Mouse (Mus musculus): ENCODE data around the gene Traf3ip2. TPM values are rescaled to one million over a fixed set of nuclear protein-coding genes. Genes with fewer than 3 reads are reported as not detected.

Traf3ip2 gene
- polyA plus RNA-seq, 1 experiment from 2014 or later, result 8.6 TPM

- WGBS, result 39% methylated on average over 8 of the region's 8 CpGs
- Histone ChIP-seq H3K4me3 (no peak overlapping the region), H3K4me1 (replicated peaks) (peaks cover 41% of the 10 kb centered on the region), H3K27ac (peak overlapping the region; percentile 92), H3K9ac (peak overlapping the region; percentile 62), H3K27me3 (no peaks in the 10 kb centered on the region), H3K36me3 (no peaks in the 10 kb centered on the region), H3K4me2 (peak overlapping the region; percentile 8; the same call in 1 of the 2 replicates), H3K9me3 (peaks cover 6% of the 10 kb centered on the region; the same call in 1 of the 2 replicates)
- ATAC-seq (ENCODE audit: low FRiP score), result peak; percentile 63
Observed at GRCm38 (mm10) chr10:39587973-39588746, 24.6 kb upstream of the Traf3ip2 start.

GRCm38 (mm10) chr10:39589765-39590546 is 22.8 kb upstream of the Traf3ip2 start:
- Histone ChIP-seq H3K36me3 (no peaks in the 10 kb centered on the region), H3K9ac (no peak overlapping the region), H3K4me3 (no peak overlapping the region), H3K9me3 (peaks cover 12% of the 10 kb centered on the region; the same call in 1 of the 2 replicates), H3K27me3 (no peaks in the 10 kb centered on the region), H3K27ac (no peak overlapping the region), H3K4me1 (replicated peaks) (peaks cover 41% of the 10 kb centered on the region), H3K4me2 (no peak overlapping the region)
- no peak for ATAC-seq (ENCODE audit: low FRiP score)
- WGBS, result 86% methylated on average over 19 of the region's 19 CpGs

- ATAC-seq (ENCODE audit: low FRiP score), result no peak
- 89% methylated on average over 10 of the region's 10 CpGs for WGBS
- peaks cover 44% of the 10 kb centered on the region for H3K4me1 ChIP-seq (replicated peaks)
- H3K27ac ChIP-seq, result no peak overlapping the region
- H3K36me3 ChIP-seq, result no peaks in the 10 kb centered on the region
- no peaks in the 10 kb centered on the region for H3K27me3 ChIP-seq
- H3K4me2 ChIP-seq, result no peak overlapping the region
- H3K9me3 ChIP-seq, result peaks cover 12% of the 10 kb centered on the region; the same call in 1 of the 2 replicates
- no peak overlapping the region for H3K4me3 ChIP-seq
- no peak overlapping the region for H3K9ac ChIP-seq
Observed at GRCm38 (mm10) chr10:39590629-39591028, 22.1 kb upstream of the Traf3ip2 start.

GRCm38 (mm10) chr10:39592501-39592900 is 20.2 kb upstream of the Traf3ip2 start:
- no peak for ATAC-seq (ENCODE audit: low FRiP score)
- H3K36me3 ChIP-seq, result no peaks in the 10 kb centered on the region
- H3K9me3 ChIP-seq, result peaks cover 12% of the 10 kb centered on the region; the same call in 1 of the 2 replicates
- H3K4me2 ChIP-seq, result no peak overlapping the region
- no peak overlapping the region for H3K4me3 ChIP-seq
- H3K27me3 ChIP-seq, result no peaks in the 10 kb centered on the region
- H3K4me1 ChIP-seq (replicated peaks), result peaks cover 45% of the 10 kb centered on the region
- 48% methylated on average over 4 of the region's 4 CpGs for WGBS
- H3K9ac ChIP-seq, result no peak overlapping the region
- no peak overlapping the region for H3K27ac ChIP-seq

GRCm38 (mm10) chr10:39594716-39595115 is 18.0 kb upstream of the Traf3ip2 start:
- H3K27ac ChIP-seq, result no peak overlapping the region
- H3K27me3 ChIP-seq, result no peaks in the 10 kb centered on the region
- peaks cover 12% of the 10 kb centered on the region for H3K9me3 ChIP-seq
- H3K4me2 ChIP-seq, result no peak overlapping the region
- peaks cover 29% of the 10 kb centered on the region for H3K4me1 ChIP-seq (replicated peaks)
- no peak overlapping the region for H3K9ac ChIP-seq
- H3K36me3 ChIP-seq, result no peaks in the 10 kb centered on the region
- no peak for ATAC-seq (ENCODE audit: low FRiP score)
- 63% methylated on average over 1 of the region's 1 CpGs for WGBS
- no peak overlapping the region for H3K4me3 ChIP-seq

GRCm38 (mm10) chr10:39595862-39596261 is 16.9 kb upstream of the Traf3ip2 start:
- H3K9me3 ChIP-seq, result peaks cover 12% of the 10 kb centered on the region
- H3K27me3 ChIP-seq, result no peaks in the 10 kb centered on the region
- WGBS, result 83% methylated on average over 3 of the region's 3 CpGs
- no peak overlapping the region for H3K4me3 ChIP-seq
- H3K36me3 ChIP-seq, result no peaks in the 10 kb centered on the region
- no peak for ATAC-seq (ENCODE audit: low FRiP score)
- no peak overlapping the region for H3K9ac ChIP-seq
- H3K27ac ChIP-seq, result peak overlapping the region; percentile 10; the same call in 1 of the 2 replicates
- H3K4me1 ChIP-seq (replicated peaks), result peaks cover 27% of the 10 kb centered on the region
- H3K4me2 ChIP-seq, result no peak overlapping the region

- Histone ChIP-seq H3K4me3 (no peak overlapping the region), H3K4me1 (replicated peaks) (peaks cover 27% of the 10 kb centered on the region), H3K4me2 (no peak overlapping the region), H3K27me3 (no peaks in the 10 kb centered on the region), H3K36me3 (no peaks in the 10 kb centered on the region), H3K9ac (peak overlapping the region; percentile 30; the same call in 1 of the 2 replicates), H3K9me3 (peaks cover 12% of the 10 kb centered on the region), H3K27ac (peak overlapping the region; percentile 85)
- ATAC-seq (ENCODE audit: low FRiP score), result peak; percentile 60
- WGBS, result 34% methylated on average over 9 of the region's 9 CpGs
Observed at GRCm38 (mm10) chr10:39597116-39597791, 15.5 kb upstream of the Traf3ip2 start.

- Histone ChIP-seq H3K9ac (0 out of 2 replicates have a peak overlapping the region, but pooled peaks have one; percentile 30), H3K9me3 (peaks cover 10% of the 10 kb centered on the region), H3K4me1 (replicated peaks) (peaks cover 27% of the 10 kb centered on the region), H3K4me3 (no peak overlapping the region), H3K27ac (peak overlapping the region; percentile 85), H3K27me3 (no peaks in the 10 kb centered on the region), H3K36me3 (no peaks in the 10 kb centered on the region), H3K4me2 (no peak overlapping the region)
- WGBS, result 67% methylated on average over 3 of the region's 3 CpGs
- 0 out of 2 replicates have a peak, but pooled peaks have one; percentile 41 for ATAC-seq (ENCODE audit: low FRiP score)
Observed at GRCm38 (mm10) chr10:39597792-39598183, 14.9 kb upstream of the Traf3ip2 start.

GRCm38 (mm10) chr10:39599601-39600000 is 13.1 kb upstream of the Traf3ip2 start:
- H3K36me3 ChIP-seq, result no peaks in the 10 kb centered on the region
- no peak for ATAC-seq (ENCODE audit: low FRiP score)
- H3K27me3 ChIP-seq, result no peaks in the 10 kb centered on the region
- H3K4me1 ChIP-seq (replicated peaks), result peaks cover 27% of the 10 kb centered on the region
- H3K27ac ChIP-seq, result no peak overlapping the region
- no peak overlapping the region for H3K4me3 ChIP-seq
- H3K4me2 ChIP-seq, result no peak overlapping the region
- H3K9me3 ChIP-seq, result peaks cover 3% of the 10 kb centered on the region; the same call in 1 of the 2 replicates
- 91% methylated on average over 4 of the region's 4 CpGs for WGBS
- no peak overlapping the region for H3K9ac ChIP-seq

GRCm38 (mm10) chr10:39600115-39600514 is 12.6 kb upstream of the Traf3ip2 start:
- Histone ChIP-seq H3K4me3 (no peak overlapping the region), H3K36me3 (no peaks in the 10 kb centered on the region), H3K4me1 (replicated peaks) (peaks cover 27% of the 10 kb centered on the region), H3K4me2 (no peak overlapping the region), H3K27me3 (no peaks in the 10 kb centered on the region), H3K9ac (no peak overlapping the region), H3K9me3 (peaks cover 7% of the 10 kb centered on the region), H3K27ac (no peak overlapping the region)
- 68% methylated on average over 1 of the region's 1 CpGs for WGBS
- no peak for ATAC-seq (ENCODE audit: low FRiP score)

GRCm38 (mm10) chr10:39601068-39601467 is 11.7 kb upstream of the Traf3ip2 start:
- no peak overlapping the region for H3K4me3 ChIP-seq
- no peak overlapping the region for H3K4me2 ChIP-seq
- H3K9ac ChIP-seq, result no peak overlapping the region
- H3K9me3 ChIP-seq, result peaks cover 13% of the 10 kb centered on the region
- H3K27me3 ChIP-seq, result no peaks in the 10 kb centered on the region
- ATAC-seq (ENCODE audit: low FRiP score), result no peak
- H3K4me1 ChIP-seq (replicated peaks), result peaks cover 19% of the 10 kb centered on the region
- 89% methylated on average over 5 of the region's 5 CpGs for WGBS
- no peak overlapping the region for H3K27ac ChIP-seq
- H3K36me3 ChIP-seq, result no peaks in the 10 kb centered on the region

- no peak overlapping the region for H3K4me2 ChIP-seq
- H3K9me3 ChIP-seq, result peaks cover 23% of the 10 kb centered on the region
- H3K4me1 ChIP-seq (replicated peaks), result no peaks in the 10 kb centered on the region
- no peak for ATAC-seq (ENCODE audit: low FRiP score)
- WGBS, result 97% methylated on average over 1 of the region's 1 CpGs
- H3K4me3 ChIP-seq, result no peak overlapping the region
- H3K27ac ChIP-seq, result no peak overlapping the region
- H3K36me3 ChIP-seq, result no peaks in the 10 kb centered on the region
- H3K9ac ChIP-seq, result no peak overlapping the region
- H3K27me3 ChIP-seq, result no peaks in the 10 kb centered on the region
Observed at GRCm38 (mm10) chr10:39606434-39606833, 6.3 kb upstream of the Traf3ip2 start.
